Mouse (Mus musculus) splenic B cell, adult 2 months (primary cell): Measurements from ENCODE around the gene Serp1.
"Not testable (repeated sequence)": the region's sequence is repeated elsewhere in the genome, so short reads cannot be mapped to it uniquely, and the experiment has no call there.

ENCODE experiments used
- DNase-seq: peaks from one replicate; pipeline ENCODE4 v3.0.0-alpha.2; 2011; ENCODE audit warnings: low read depth, low spot score
- H3K27me3 ChIP-seq: 2 replicates; pipeline ENCODE4 v1.6.1; 2012; ENCODE audit warnings: mild to moderate bottlenecking, low read length, moderate library complexity, mixed read lengths; ENCODE audit not compliant: control insufficient read depth, poor library complexity, insufficient read depth, severe bottlenecking
- H3K36me3 ChIP-seq: 2 replicates; pipeline ENCODE4 v1.6.1; 2012; ENCODE audit warnings: mild to moderate bottlenecking, low read length, moderate library complexity, mixed read lengths; ENCODE audit not compliant: control insufficient read depth, poor library complexity, insufficient read depth, severe bottlenecking

Gene Serp1

DNA sequence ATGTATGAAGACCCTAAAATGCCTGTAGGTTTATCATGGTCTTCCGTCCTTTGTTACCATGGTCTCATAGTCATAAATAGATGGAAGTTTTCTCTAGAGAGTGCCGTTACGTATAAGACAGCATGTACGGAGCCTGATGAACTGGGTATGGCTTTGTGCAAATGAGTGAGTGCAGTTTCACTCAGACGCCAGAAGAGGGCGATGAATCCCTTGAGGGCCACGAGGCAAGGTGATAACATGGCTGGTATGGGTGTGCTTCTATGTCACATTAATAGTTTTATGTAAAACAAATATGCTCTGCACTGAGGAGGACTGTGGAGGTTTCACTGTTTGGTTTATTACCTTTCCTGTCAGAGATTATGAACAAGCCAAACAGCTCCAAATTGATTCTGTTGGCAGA lies 39.8 kb downstream of the Serp1 start:
- DNase-seq, result peak; percentile 71
- no peaks in the 10 kb centered on the region for H3K27me3 ChIP-seq
- H3K36me3 ChIP-seq, result no peaks in the 10 kb centered on the region

DNA sequence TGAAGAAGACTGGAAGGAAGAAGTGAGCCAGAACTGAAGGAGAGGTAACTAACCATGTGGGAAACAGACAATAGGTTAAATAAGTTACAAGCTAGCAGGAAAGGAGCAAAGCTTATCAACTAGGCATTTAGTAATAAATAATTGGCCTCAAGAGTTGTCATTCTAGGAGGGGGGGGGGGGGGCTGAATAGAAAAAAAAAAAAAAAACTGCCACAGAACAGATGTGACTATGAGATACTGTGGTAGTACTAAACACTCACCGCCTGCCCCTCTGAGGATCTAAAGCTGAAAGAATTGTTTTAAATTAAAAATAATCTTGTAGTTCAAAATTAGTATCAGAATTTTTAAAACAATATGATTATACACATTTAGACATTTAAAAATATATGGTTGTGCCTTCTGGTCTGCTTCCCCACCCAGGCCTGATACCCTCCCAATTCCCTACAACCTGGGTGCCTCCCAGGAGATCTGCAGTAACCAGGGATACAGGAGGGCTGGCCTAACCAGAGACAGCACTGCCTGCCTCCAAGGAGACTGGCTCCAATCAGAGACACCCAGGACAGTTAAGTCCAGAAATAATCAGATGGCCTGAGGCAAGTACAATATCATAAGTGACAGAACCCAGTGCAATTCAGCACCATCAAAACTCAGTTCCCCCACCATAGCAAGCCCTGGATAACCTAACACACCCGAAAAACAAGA lies 46.8 kb downstream of the Serp1 start:
- DNase-seq, result no peak
- no peaks in the 10 kb centered on the region for H3K36me3 ChIP-seq
- no peaks in the 10 kb centered on the region for H3K27me3 ChIP-seq

DNA sequence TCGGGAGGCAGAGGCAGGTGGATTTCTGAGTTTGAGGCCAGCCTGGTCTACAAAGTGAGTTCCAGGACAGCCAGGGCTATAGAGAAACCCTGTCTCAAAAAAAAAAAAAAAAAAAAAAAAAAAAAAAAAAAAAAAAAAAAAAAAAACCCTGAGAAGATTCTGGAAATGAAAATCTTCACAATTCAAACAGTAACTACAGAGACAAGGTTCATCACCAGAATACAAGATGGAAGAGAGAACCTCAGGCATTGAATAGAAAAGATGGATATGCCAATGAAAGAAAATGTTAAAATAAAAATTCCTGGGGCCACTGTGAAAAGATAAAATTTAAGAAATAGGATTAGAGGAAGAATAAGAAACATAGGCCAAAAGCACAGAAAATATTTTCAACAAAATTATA lies 50.4 kb downstream of the Serp1 start:
- not testable (repeated sequence) for H3K36me3 ChIP-seq, DNase-seq, H3K27me3 ChIP-seq
